Mouse (Mus musculus) cerebellum, adult 9-10 months (tissue): ENCODE data around the gene Dync2li1.

Source experiments
- DNase-seq: peaks from one replicate; pipeline ENCODE4 v3.0.0; 2022

Dync2li1 gene

GRCm38 (mm10) chr17:84626276-84626856 lies at the start of gene Dync2li1:
Dync2li1 (plus strand) TSS chr17:84626496.
- peak; percentile 91 for DNase-seq

- DNase-seq, result no peak
These were observed 49.5 kb upstream of the Dync2li1 start for GRCm38 (mm10) chr17:84576621-84577293.

DNA sequence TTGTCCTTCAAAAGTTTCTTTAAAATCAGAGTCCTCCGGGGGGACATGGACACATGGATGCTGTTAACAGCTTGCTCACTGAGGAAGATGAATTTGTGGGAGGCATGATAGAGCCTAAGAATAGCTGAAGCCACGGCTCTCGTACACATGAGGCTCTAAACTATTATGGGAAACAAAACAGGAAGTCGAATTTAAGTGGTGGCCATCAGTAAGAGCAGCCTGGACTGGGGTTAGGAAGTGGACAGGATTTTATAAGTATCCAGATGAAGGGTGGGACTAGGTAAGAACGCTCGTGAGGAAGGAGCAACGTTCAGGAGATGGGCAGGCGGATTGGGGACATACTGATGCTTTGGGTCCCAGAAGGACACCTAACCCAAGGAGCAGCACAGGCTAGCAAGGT lies 47.0 kb upstream of the Dync2li1 start:
- DNase-seq, result no peak

- no peak for DNase-seq
These were observed 46.5 kb upstream of the Dync2li1 start for GRCm38 (mm10) chr17:84579817-84580216.

DNA sequence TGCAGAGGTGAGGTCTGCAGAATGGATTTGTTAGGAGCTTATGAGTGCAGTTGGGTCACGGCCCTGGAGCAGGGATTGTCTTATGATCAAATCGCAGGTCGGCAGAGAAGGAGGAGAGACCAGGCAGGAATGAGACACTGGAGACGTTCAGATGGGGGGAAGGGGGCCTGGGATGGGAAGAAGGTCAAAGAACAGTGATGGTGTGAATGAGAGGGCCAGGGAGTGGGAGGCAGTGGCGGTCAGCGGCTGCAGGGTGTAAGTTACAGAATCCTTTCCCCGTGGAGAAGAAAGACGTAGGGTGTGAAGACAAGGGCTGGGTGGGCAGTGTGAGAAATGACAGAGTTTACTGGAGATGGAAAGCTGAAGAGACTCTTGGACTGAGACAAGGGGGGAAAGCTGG lies 45.5 kb upstream of the Dync2li1 start:
- DNase-seq, result no peak

DNA sequence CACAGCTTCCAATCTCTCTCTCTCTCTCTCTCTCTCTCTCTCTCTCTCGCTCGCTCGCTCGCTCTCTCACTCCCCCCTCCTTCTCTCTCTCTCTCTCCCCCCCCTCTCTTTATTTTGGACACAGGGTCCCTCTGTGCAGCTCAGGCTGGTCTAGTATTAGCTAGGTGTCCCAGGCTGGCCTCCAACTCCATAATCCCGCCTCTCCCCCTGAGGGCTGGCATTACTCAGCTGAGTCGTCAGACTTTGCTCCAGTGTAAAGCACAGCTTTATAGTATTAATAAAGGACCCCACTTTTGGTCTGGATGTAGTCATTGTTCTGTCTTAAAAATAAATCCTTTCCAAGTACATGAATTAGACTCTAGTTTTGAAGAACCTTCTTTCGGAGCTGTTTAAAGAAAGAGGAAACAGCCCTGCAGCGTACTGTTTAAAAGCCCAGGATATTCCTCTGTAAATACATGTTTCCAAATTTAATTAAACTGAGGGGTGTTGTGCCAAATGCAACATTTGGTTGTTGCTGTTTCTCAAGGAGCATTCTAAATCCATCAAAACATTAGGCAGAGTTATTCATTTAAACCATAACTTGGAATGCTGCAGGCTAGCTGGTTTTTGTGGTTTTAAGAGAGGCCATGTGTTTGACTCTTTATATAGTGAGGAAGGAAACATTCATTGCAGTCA lies 44.4 kb upstream of the Dync2li1 start:
- DNase-seq, result no peak

- DNase-seq, result no peak
These were observed 42.2 kb upstream of the Dync2li1 start for GRCm38 (mm10) chr17:84584107-84584506.

DNA sequence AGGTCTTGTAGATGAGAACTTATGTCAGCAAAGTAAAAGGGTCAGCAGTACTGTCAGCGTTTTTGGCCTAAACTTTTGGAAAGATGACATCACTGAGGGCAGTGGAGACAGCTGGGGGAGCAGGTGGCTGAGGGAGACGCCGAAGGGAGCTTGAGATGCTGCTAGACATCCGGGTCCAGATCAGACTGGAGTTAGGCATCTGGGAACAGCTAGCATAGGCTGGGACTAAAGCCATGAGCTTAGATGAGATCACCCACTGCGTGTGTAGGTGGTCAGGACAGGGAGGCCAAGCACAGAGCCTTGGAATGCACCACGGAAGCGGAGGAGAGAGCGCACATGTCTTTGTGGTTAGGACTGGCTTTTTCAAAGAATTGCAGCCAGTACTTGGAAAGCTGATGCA lies 41.2 kb upstream of the Dync2li1 start:
- no peak for DNase-seq

DNA sequence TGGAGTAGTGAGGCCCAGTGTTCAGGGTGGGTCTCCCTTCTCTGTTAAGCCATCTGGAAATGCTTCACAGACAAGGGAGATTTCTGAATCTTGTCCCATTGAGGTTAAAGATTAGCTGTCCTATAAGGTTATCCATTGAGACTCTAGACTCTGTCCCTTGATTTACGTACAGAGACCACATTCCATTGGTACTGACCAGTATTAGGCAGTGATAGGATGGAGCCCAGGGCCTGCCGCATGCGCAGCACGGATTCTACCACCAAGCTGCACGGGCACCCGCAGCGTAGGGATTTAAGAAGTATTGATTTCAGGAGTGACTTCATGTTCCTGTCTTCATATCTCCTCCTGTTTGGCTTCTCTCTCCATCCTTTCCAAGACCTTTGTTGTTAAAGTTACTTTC lies 36.2 kb upstream of the Dync2li1 start:
- no peak for DNase-seq

DNA sequence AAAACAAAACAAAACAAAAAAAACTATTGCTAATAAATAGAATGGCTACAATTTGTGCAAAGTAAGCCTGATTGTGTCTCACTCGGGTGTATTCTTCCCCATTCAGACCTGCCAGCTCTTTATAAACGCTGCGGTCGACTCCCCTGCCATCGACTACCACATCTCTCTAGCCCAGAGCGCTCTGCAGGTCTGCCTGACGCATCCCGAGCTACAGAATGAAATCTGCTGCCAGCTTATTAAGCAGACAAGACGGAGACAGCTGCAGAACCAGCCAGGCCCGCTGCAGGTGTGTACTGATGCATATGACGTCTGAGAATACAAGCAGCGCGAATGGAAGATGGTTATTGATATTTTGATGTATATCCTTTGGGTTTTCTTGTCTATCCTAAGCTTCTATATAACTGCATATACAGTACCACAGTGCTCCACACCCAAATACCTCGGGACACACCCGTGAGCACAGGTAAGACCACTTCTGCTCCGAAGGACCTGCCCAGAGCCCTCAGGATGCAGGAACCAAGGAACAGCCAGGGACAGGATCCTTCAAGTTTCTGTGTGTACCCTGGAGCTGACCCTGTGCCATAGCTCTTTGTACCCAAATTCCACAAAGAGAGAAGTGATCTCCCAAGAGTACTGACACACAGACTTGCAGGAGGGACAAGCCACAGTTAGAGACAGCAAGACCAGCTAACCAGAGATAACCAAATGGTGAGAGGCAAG lies 34.7 kb upstream of the Dync2li1 start:
- no peak for DNase-seq

DNA sequence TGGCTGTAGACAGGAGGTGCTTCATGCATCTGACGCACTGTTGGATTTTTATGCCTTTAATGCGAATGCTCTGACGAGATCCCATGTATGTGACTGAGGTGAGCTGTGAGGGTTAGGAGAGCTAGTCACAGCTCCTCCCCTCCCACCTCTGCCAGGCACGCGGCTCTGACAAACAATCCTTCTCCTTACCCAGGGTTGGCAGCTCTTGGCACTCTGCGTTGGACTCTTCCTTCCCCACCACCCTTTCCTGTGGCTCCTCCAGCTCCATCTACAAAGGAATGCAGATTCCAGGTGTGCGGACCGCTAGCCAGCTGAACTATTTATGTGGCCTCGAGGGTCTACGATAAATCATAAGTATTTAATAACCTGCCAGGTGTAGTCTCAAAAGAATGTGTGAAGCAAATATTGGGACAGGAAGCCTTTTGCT lies 30.3 kb upstream of the Dync2li1 start:
- DNase-seq, result no peak

- no peak for DNase-seq
These were observed 29.8 kb upstream of the Dync2li1 start for GRCm38 (mm10) chr17:84596501-84596900.

DNA sequence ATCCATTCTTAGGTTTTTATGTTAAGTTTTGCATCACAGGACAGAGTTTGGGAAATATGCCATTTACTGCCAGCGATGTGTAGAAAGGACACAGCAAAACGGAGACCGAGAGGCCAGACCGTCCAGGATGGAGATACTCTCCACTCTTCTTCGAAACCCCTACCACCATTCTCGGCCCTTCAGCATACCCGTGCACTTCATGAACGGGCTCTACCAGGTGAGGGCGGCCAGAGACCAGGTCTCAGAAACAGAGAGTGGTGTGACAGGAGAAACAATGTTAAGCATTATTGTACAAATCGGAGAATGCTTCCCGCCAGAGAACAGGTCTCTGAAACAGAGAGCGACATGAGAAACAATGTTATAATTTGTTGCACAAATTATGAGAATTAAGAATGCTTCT lies 28.4 kb upstream of the Dync2li1 start:
- DNase-seq, result no peak

GRCm38 (mm10) chr17:84598928-84599327 lies 27.4 kb upstream of the Dync2li1 start:
- DNase-seq, result no peak

GRCm38 (mm10) chr17:84600051-84600983 lies 26.0 kb upstream of the Dync2li1 start:
- DNase-seq, result no peak

DNA sequence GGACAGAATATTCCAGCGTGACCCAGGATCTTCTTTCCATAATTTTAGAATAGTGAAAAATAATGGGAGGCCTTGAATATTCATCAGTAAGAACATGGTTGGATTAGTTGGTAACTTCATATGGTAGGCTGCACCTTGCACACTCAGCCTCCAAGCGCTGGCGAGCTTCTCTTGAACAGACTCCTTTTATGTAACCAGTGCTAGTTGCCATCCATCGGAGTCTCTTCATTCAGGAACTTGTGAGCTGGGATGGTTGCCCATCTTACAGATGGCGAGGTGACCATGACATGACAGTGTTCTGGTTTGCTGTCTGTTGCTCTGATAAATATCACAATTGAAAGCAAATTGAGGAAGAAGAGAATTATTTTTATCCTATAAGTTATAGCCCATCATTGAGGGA lies 24.5 kb upstream of the Dync2li1 start:
- peak; percentile 70 for DNase-seq

DNA sequence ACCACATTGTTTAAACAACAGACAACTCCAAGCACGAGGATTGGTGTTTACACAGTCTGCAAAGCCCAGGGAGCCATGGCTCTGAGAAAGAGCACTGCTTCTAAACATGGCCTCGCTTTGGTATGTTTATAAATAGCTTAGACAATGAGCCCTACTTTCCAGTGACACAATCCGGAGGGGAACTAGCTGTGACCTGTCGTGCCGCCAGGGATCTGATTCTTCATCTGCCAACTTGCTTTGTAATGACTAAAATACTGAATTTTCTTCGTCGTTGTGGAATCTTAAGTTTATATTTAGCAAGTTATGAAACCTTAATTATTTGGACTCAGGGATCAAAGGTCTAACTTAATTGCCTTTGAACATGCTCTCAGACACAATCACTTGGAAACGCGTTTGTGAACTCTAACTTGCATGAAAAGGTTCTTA lies 23.1 kb upstream of the Dync2li1 start:
- no peak for DNase-seq

GRCm38 (mm10) chr17:84603709-84604420 lies 22.4 kb upstream of the Dync2li1 start:
- no peak for DNase-seq

DNA sequence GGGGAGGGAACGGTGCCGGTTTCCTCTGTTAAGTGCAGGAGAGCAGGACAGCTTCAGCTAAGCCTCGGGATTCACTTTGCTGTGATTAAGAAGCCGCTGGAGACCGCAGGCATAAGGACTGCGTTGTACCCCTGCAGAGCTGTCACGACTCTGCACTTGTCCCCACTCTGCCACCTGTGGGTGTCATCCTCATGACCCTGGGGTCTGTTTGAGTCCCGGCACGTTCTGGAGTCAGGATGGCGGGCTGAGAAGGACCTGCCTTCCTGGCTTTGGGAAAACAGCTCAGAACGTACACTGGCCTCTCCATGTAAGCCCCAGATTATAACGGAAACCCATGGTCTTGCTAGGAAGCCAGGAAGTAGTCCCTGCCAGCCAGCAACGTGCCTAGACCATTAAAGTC lies 19.3 kb upstream of the Dync2li1 start:
- no peak for DNase-seq

GRCm38 (mm10) chr17:84607617-84608016 lies 18.7 kb upstream of the Dync2li1 start:
- DNase-seq, result no peak

DNA sequence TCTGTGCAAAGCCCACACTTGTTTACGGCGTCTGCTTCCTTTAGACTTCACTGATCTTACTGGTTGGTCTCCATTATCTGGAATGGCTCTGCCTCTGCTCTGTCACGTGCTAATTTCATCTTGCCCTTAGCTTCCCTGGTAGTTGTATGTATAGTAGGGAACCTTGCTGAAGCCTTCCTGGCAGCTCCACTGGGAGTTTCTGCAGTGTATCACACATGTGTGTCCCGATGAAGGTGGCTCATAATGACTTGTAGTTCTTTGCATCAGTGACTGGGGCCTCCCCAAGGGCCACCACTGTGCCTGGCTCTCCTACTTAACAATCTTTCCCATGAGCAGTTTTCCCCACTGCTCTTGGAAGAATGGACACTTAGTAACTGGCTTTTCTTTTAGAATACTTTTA lies 17.7 kb upstream of the Dync2li1 start:
- no peak for DNase-seq

GRCm38 (mm10) chr17:84611500-84611899 lies 14.8 kb upstream of the Dync2li1 start:
- DNase-seq, result no peak
